Mouse (Mus musculus): Measurements from ENCODE around the gene Crtc1. TPM values are rescaled to one million over a fixed set of nuclear protein-coding genes. Genes with fewer than 3 reads are reported as not detected.

Gene Crtc1
- polyA plus RNA-seq, 1 experiment = 15.1 TPM

GRCm38 (mm10) chr8:70394269-70394998, 44.9 kb downstream of the Crtc1 start:
- 91% methylated on average over 8 of the region's 8 CpGs for WGBS
- Histone ChIP-seq H3K4me3 (ENCODE audit: low read depth, low read length) (no peak overlapping the region), H3K27me3 (ENCODE audit: control insufficient read depth, insufficient read depth, low read length) (no peaks in the 10 kb centered on the region), H3K27ac (ENCODE audit: insufficient read depth, low read depth, low read length) (no peak overlapping the region), H3K36me3 (ENCODE audit: control insufficient read depth, insufficient read depth, low read length) (no peaks in the 10 kb centered on the region; the same call in 1 of the 2 replicates), H3K4me1 (ENCODE audit: control insufficient read depth, insufficient read depth, insufficient read length, low read length) (no peaks in the 10 kb centered on the region)
- TF ChIP-seq POLR2A (IDR thresholded peaks at IDR 0.05; ENCODE audit: low read depth, low read length) = no peak
- TF ChIP-seq CTCF (IDR thresholded peaks at IDR 0.05; ENCODE audit: extremely low read depth, insufficient read length, insufficient replicate concordance, low read depth, low read length) = no peak

GRCm38 (mm10) chr8:70393087-70393486, 46.3 kb downstream of the Crtc1 start:
- TF ChIP-seq CTCF (IDR thresholded peaks at IDR 0.05; ENCODE audit: extremely low read depth, insufficient read length, insufficient replicate concordance, low read depth, low read length) = no peak
- no peak for TF ChIP-seq POLR2A (IDR thresholded peaks at IDR 0.05; ENCODE audit: low read depth, low read length)
- Histone ChIP-seq H3K36me3 (ENCODE audit: control insufficient read depth, insufficient read depth, low read length) (no peaks in the 10 kb centered on the region; the same call in 1 of the 2 replicates), H3K4me3 (ENCODE audit: low read depth, low read length) (no peak overlapping the region), H3K27ac (ENCODE audit: insufficient read depth, low read depth, low read length) (no peak overlapping the region), H3K27me3 (ENCODE audit: control insufficient read depth, insufficient read depth, low read length) (no peaks in the 10 kb centered on the region), H3K4me1 (ENCODE audit: control insufficient read depth, insufficient read depth, insufficient read length, low read length) (no peaks in the 10 kb centered on the region)
- WGBS = 95% methylated on average over 5 of the region's 5 CpGs

DNA sequence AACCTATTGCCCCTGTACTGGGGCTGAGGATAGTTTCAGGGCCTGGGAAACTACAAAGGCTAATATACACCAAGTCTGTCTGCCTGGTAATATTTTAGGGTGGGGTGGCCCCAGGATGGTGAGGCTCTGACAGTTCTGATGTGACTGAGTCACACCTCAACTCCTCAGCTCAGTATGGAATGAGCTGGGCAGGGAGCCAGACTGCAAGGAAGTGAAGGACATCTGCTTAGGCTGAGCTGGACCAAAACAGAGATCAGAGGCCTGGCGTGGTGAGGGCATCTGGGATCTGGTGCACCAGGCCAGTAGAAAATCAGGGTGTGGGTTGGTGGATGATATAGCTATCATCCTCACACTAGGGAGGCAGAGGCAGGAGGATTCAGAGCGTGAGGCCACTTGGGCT, 49.7 kb downstream of the Crtc1 start:
- Histone ChIP-seq H3K4me3 (ENCODE audit: low read depth, low read length) (no peak overlapping the region), H3K27me3 (ENCODE audit: control insufficient read depth, insufficient read depth, low read length) (no peaks in the 10 kb centered on the region), H3K27ac (ENCODE audit: insufficient read depth, low read depth, low read length) (no peak overlapping the region), H3K4me1 (ENCODE audit: control insufficient read depth, insufficient read depth, insufficient read length, low read length) (no peaks in the 10 kb centered on the region), H3K36me3 (ENCODE audit: control insufficient read depth, insufficient read depth, low read length) (peaks cover 6% of the 10 kb centered on the region; the same call in 1 of the 2 replicates)
- WGBS = 77% methylated on average over 2 of the region's 2 CpGs
- TF ChIP-seq CTCF (IDR thresholded peaks at IDR 0.05; ENCODE audit: extremely low read depth, insufficient read length, insufficient replicate concordance, low read depth, low read length) (no peak), POLR2A (IDR thresholded peaks at IDR 0.05; ENCODE audit: low read depth, low read length) (no peak)

GRCm38 (mm10) chr8:70383287-70383686, 56.1 kb downstream of the Crtc1 start:
- Histone ChIP-seq H3K36me3 (ENCODE audit: control insufficient read depth, insufficient read depth, low read length) (peaks cover 6% of the 10 kb centered on the region; the same call in 1 of the 2 replicates), H3K27me3 (ENCODE audit: control insufficient read depth, insufficient read depth, low read length) (no peaks in the 10 kb centered on the region), H3K27ac (ENCODE audit: insufficient read depth, low read depth, low read length) (no peak overlapping the region), H3K4me3 (ENCODE audit: low read depth, low read length) (no peak overlapping the region), H3K4me1 (ENCODE audit: control insufficient read depth, insufficient read depth, insufficient read length, low read length) (no peaks in the 10 kb centered on the region)
- WGBS = 31% methylated on average over 3 of the region's 3 CpGs
- TF ChIP-seq CTCF (IDR thresholded peaks at IDR 0.05; ENCODE audit: extremely low read depth, insufficient read length, insufficient replicate concordance, low read depth, low read length) (peak; percentile 76; the same call in 1 of the 2 replicates), POLR2A (IDR thresholded peaks at IDR 0.05; ENCODE audit: low read depth, low read length) (no peak)

- 84% methylated on average over 12 of the region's 12 CpGs for WGBS
- peaks cover 12% of the 10 kb centered on the region for H3K4me1 ChIP-seq (ENCODE audit: control insufficient read depth, insufficient read depth, insufficient read length, low read length)
- no peak overlapping the region for H3K27ac ChIP-seq (ENCODE audit: insufficient read depth, low read depth, low read length)
- H3K27me3 ChIP-seq (ENCODE audit: control insufficient read depth, insufficient read depth, low read length) = peaks cover 22% of the 10 kb centered on the region
- TF ChIP-seq CTCF (IDR thresholded peaks at IDR 0.05; ENCODE audit: extremely low read depth, insufficient read length, insufficient replicate concordance, low read depth, low read length) (no peak), POLR2A (IDR thresholded peaks at IDR 0.05; ENCODE audit: low read depth, low read length) (no peak)
- no peak overlapping the region for H3K4me3 ChIP-seq (ENCODE audit: low read depth, low read length)
- no peaks in the 10 kb centered on the region for H3K36me3 ChIP-seq (ENCODE audit: control insufficient read depth, insufficient read depth, low read length)
Observed at GRCm38 (mm10) chr8:70380069-70380468, 59.3 kb downstream of the Crtc1 start.

DNA sequence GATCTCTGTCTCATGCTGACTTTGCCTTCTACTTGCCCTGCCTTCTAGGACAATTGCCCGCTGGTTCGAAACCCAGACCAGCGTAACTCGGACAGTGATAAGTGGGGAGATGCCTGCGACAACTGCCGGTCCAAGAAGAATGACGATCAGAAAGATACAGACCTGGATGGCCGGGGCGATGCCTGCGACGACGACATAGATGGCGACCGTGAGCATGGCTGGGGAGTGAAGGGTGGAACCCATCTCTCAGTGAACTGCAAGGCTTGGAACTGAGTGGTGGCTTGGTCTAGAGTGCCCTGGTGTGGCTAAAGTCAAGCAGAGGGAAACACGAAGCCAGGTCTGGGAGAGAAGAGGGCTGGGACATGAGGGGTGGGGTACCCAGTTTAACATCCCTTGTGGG, 62.3 kb downstream of the Crtc1 start:
- TF ChIP-seq CTCF (IDR thresholded peaks at IDR 0.05; ENCODE audit: extremely low read depth, insufficient read length, insufficient replicate concordance, low read depth, low read length) (no peak), POLR2A (IDR thresholded peaks at IDR 0.05; ENCODE audit: low read depth, low read length) (no peak)
- Histone ChIP-seq H3K27ac (ENCODE audit: insufficient read depth, low read depth, low read length) (no peak overlapping the region), H3K4me1 (ENCODE audit: control insufficient read depth, insufficient read depth, insufficient read length, low read length) (peaks cover 22% of the 10 kb centered on the region), H3K36me3 (ENCODE audit: control insufficient read depth, insufficient read depth, low read length) (no peaks in the 10 kb centered on the region), H3K4me3 (ENCODE audit: low read depth, low read length) (no peak overlapping the region), H3K27me3 (ENCODE audit: control insufficient read depth, insufficient read depth, low read length) (peaks cover 50% of the 10 kb centered on the region)
- WGBS = 9% methylated on average over 15 of the region's 15 CpGs

DNA sequence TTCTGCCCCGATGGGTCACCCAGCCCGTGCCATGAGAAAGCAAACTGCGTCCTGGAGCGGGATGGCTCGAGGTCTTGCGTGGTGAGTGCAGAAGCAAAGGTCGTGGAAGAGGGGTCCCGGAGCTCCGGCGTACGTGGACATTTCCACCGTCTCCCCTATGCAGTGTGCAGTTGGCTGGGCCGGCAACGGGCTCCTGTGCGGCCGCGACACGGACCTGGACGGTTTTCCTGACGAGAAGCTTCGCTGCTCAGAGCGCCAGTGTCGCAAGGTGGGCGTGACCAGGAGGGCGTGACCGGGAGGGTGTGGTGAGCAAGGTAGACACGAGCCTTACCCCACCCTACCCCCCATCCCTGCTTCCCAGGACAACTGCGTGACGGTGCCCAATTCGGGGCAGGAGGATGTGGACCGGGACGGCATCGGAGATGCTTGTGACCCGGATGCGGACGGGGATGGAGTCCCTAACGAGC, 63.1 kb downstream of the Crtc1 start:
- H3K4me3 ChIP-seq (ENCODE audit: low read depth, low read length) = peak overlapping the region; percentile 18; the same call in 1 of the 2 replicates
- WGBS = 6% methylated on average over 37 of the region's 37 CpGs

More for the DNA sequence above, 63.1 kb downstream of the Crtc1 start:
- H3K4me1 ChIP-seq (ENCODE audit: control insufficient read depth, insufficient read depth, insufficient read length, low read length) = peaks cover 22% of the 10 kb centered on the region
- no peak for TF ChIP-seq POLR2A (IDR thresholded peaks at IDR 0.05; ENCODE audit: low read depth, low read length)
- TF ChIP-seq CTCF (IDR thresholded peaks at IDR 0.05; ENCODE audit: extremely low read depth, insufficient read length, insufficient replicate concordance, low read depth, low read length) = no peak
- H3K36me3 ChIP-seq (ENCODE audit: control insufficient read depth, insufficient read depth, low read length) = no peaks in the 10 kb centered on the region
- H3K27ac ChIP-seq (ENCODE audit: insufficient read depth, low read depth, low read length) = no peak overlapping the region
- peaks cover 52% of the 10 kb centered on the region for H3K27me3 ChIP-seq (ENCODE audit: control insufficient read depth, insufficient read depth, low read length)
